Mouse (Mus musculus): ENCODE data around the gene Pdzrn4. TPM values are rescaled to one million over a fixed set of nuclear protein-coding genes. Genes with fewer than 3 reads are reported as not detected.
A peak's percentile ranks its signal among the peaks of the same experiment; 100 is the strongest.

Gene Pdzrn4
- total RNA-seq, 2 experiments from 2014 or later, result 14.2 to 18.9 TPM

DNA sequence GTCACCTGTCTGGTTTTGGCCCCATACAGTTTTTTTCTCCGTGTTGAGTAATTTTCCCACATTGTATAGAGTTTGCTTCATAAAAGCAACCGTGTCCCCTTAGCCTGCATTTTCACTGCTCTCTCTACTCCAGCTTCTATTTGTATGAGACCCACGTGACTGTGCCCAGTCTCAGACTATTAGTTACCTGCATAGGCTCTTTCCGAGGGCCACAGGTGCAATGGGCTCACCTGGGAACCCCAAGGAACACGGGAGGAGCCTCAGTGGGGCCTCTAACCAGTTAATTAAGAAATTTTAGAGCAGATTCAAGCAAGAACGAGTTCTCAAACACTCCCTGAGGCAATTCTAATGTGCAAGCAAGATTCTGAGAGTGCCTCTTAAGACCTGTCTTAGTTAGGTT lies 281.7 kb downstream of the Pdzrn4 start:
- intact Hi-C loops (cut with DNase I), result no loop called here
- no peak for DNase-seq

GRCm38 (mm10) chr15:92679541-92679940 lies 282.9 kb downstream of the Pdzrn4 start:
- peak; percentile 30 for DNase-seq
- intact Hi-C loops (cut with DNase I), result no loop called here

DNA sequence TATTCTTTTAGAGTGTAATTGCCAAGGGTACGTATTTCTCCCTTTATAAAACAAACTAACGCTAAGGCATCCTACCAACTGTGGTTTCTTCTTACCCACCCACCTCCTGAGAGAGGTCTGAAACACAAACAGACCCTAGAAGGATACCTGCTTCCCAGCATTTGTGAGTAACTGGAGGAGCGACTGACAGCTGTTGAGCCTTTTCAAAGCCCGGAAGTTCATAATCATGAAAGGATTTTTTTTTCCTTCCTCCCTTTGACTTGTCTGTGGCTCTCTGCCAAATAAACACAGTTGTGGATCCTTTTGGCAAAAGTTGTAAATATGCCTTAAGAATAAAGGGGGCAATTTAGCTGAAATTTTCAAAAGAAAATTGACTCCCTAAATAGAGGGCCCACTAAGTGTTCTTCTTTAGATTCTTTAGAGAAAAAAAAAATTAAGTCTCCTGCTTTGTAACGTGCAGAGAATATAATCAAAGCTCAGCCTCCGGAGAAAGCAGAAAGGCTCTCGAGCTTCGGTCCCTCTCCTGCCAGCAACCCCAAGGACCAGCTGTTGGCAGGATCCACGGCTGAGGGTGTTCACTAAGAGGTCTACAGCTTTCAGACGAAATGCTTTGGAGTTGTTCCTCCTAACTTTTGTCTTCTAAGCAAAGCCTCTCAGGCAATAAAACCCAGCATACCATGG lies 299.7 kb downstream of the Pdzrn4 start:
- peak; percentile 16 for DNase-seq
- intact Hi-C loops (cut with DNase I), result no loop called here

DNA sequence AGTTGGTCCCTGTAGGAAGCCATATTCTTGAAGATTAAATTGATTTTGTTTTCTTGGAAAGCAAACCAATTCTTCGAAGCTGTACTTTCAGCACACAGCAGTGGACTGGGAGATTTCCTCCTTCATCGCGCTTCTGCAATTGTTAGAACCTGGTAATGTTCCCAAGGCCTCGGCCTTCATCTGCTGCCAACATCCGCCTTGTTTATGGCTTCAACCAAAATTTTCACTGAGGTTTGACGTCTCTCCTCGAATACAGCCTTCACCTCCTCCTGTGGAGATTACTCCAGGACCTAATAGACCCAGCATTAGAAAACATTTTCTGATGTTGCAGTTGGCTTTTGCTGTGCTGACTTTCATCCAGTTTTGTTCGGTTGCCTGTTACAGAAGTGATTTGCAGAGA lies 307.5 kb downstream of the Pdzrn4 start:
- DNase-seq, result no peak

GRCm38 (mm10) chr15:92738676-92739075 lies 342.0 kb downstream of the Pdzrn4 start:
- intact Hi-C loops (cut with DNase I), result no loop called here
- DNase-seq, result no peak

More for the DNA sequence above, 307.5 kb downstream of the Pdzrn4 start:
- intact Hi-C loops (cut with DNase I), result no loop called here

DNA sequence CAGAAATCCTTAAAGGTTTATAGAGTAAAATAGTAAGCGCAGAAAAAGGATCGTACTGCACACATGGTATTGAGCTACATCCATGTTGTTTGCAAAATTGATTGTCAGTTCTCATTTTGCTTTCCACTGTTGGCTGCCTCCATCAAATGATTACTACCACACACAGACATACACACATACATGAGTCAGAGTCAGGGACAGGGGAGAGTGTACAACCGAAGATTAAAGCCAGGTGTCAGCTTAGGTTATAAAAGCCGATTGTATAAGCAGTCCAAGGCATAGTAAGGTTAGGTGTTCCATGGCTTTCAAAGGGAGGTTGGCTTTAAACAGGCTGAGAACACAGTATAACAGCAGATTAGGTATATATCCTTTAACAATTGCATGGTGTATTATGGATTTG lies 343.2 kb downstream of the Pdzrn4 start:
- intact Hi-C loops (cut with DNase I), result no loop called here
- no peak for DNase-seq

- peak; percentile 64 for DNase-seq
- intact Hi-C loops (cut with DNase I), result no loop called here
Measured at GRCm38 (mm10) chr15:92743624-92744023, 346.9 kb downstream of the Pdzrn4 start.

GRCm38 (mm10) chr15:92746081-92746480 lies 349.4 kb downstream of the Pdzrn4 start:
- DNase-seq, result no peak
- intact Hi-C loops (cut with DNase I), result no loop called here

DNA sequence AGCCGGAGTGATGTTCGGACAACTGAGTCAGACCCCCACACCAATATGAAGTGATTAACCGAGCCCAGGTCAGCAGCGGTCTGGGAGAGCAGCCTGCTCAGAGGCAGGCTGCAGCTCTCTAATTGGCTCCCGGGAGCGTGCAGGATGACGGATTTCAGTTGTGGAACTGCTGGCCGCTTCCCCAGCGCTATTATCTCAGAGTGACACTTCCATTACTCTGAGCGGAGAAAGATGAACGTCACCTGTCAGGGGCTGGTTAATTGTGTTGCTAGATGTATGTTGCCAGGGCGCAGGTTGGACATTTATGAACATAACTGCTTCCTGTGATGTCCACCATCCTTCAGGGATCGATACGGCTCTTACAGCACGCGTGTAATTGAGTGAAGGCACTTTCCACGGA lies 355.5 kb downstream of the Pdzrn4 start:
- no peak for DNase-seq
- intact Hi-C loops (cut with DNase I), result no loop called here

DNA sequence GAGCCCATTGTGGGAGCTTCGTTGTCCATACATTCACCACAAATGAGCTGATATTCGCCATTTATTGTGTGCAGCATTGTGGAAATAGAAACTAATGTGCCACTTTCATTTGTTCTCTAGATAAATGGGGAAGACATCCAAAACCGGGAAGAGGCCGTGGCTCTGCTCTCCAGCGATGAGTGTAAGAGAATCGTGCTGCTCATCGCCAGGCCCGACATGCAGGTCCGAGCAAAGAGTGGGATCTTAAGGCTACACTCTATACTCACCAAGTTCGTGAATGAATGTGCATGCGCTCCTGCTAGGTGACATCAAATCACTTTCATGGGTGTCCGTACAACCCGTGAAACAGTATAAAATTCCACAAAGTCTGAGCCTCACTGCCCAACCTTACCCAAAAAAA lies 355.9 kb downstream of the Pdzrn4 start:
- DNase-seq, result no peak
- intact Hi-C loops (cut with DNase I), result no loop called here

DNA sequence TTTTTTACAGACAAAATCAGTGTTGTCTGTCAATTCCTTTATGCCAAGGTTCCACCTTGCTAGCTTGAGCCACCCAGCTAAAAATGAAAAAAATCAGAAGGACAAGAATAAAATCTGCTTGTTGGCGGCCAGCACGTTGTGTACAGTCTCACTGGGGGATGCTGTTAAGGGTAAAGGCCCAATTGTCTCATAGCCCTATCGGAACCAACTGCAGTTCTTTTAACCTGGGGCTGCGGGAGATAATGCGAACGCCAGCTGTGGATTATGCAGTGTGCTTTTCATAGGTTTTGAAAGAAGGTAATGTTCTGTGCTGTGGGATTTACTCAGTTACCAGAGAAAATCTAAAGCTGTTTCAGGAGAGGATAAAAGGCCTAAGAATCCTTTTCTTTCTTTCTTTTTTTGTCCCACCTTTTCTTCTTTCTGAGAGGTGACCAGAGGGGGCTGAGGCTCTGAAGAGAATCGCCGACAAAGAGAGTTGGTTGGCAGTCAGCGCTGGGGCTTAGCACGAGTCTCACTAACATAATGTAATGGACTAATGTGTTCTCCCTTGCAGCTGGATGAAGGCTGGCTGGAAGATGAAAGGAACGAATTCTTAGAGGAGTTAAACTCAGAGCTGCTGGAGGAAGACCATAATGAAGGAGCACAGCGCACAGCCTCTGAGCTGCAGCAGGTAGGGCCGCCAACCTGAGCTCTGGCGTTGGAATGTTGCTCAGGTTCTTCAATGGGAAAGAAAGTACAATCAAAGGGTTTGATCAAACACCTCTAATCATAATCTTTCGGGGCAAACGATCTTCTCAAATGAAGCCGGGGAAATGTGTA lies 360.6 kb downstream of the Pdzrn4 start:
- no peak for DNase-seq
- intact Hi-C loops (cut with DNase I), result no loop called here

DNA sequence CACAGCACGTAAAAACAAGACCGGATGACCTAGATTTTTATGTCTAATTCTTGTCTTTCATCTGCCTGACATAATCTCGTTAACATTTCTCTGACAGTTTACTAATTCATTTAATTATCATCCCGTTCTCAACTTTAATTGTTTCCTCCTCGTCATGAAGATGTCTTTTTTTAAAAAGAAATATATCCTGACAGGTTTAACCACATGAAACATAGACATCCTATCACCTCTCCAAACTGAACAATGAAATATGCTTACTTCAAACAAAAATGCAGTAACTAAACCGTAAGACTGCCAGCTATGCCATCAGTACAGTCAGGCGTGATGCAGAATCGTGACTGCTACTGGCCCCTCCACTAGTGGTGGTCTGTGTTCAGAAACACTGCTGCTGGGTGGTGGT lies 362.3 kb downstream of the Pdzrn4 start:
- DNase-seq, result no peak
- intact Hi-C loops (cut with DNase I), result no loop called here

DNA sequence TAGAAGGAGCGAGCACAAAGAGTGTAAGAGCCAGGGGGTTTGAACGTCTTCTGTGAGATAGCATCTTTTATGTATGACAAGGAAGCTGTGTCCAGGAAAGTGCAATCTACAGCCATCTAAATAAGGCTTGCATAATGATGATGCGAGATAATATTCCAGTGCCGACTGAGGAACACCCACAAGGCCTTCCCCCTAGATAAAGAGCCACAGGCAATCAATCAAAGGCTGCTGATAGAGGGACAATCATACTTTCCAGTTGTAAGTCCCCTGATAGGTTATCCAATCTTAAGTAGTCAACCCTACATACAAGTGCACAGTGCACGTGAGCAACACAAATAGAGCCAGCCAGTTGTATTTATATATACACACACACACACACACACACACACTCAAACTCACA lies 366.6 kb downstream of the Pdzrn4 start:
- intact Hi-C loops (cut with DNase I), result no loop called here
- no peak for DNase-seq

- intact Hi-C loops (cut with DNase I), result no loop called here
- no peak for DNase-seq
Measured at GRCm38 (mm10) chr15:92769535-92769934, 372.9 kb downstream of the Pdzrn4 start.

- no peak for DNase-seq
- intact Hi-C loops (cut with DNase I), result no loop called here
Measured at GRCm38 (mm10) chr15:92788036-92788435, 391.4 kb downstream of the Pdzrn4 start.

DNA sequence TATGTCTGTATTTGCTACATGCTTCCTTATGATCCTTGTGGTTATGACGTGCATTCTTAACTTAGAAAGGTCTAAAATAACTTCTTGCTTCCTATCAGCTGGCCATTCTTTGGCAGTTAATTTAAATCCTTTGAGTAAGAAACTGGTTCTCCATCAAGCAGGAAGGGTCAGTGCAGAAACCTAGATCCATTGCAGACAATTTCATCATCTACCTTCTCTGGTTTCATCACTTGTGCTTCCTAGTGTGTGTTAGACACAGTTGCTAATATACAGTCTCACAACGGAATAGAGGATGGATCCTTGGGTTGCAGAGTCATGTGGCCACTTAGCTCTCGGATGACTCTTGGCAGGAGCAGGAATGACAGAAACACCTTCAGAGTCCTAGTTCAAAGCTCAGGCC lies 397.6 kb downstream of the Pdzrn4 start:
- intact Hi-C loops (cut with DNase I), result no loop called here
- no peak for DNase-seq

DNA sequence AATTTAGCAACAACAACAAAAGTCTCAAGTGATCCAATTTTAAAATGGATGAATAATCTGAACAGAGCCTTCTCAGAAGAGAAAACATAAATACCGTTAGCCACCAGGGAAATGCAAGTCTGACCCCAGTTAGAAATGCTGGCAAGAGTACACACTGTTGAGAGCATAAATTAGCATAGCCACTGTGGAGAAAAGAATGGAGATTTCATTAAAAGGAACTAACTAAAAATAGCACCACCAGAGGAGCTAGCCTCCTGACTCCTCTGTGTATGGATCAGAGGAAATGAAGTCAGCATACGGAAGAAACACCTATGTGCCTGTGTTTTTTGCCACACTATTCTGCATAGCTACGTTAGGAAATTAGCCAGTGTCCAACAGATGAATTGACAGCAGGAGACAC lies 409.3 kb downstream of the Pdzrn4 start:
- no peak for DNase-seq
- intact Hi-C loops (cut with DNase I), result no loop called here

DNA sequence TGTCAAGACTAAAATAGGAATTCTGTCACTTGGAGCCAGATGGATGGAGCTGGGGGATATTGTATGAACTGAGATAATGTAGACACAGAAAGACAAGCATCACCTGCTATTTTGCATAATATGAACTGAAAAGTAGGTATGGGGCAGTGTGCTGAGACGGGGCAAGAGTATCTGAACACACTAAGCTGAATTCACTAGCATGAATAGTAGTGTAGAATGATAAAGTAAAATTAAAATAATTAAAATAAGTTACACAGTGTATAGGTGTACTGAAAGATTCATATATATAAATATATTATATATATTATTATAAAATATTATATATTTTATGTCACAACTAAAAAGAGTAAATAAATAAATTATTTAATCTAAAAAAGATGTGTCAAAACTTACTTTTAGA lies 409.7 kb downstream of the Pdzrn4 start:
- no peak for DNase-seq
- intact Hi-C loops (cut with DNase I), result no loop called here
